Mouse (Mus musculus): ENCODE measurements around the gene Snd1. TPM values are rescaled to one million over a fixed set of nuclear protein-coding genes. Genes with fewer than 3 reads are reported as not detected.

The Snd1 gene
- polyA plus RNA-seq, 2 experiments = 104 to 120 TPM

- DNase-seq (ENCODE audit: low spot score) (no peak), ATAC-seq (ENCODE audit: low FRiP score, low read depth) (no peak)
- Histone ChIP-seq H3K27ac (replicated peaks; ENCODE audit: low read depth, low read length) (no peak overlapping the region), H3K4me2 (replicated peaks; ENCODE audit: low read depth, low read length, severe bottlenecking) (no peak overlapping the region), H3K4me1 (ENCODE audit: control insufficient read depth, insufficient read depth, low read length) (peaks cover 11% of the 10 kb centered on the region; the same call in 1 of the 2 replicates), H3K9me3 (ENCODE audit: control insufficient read depth, low read length) (no peaks in the 10 kb centered on the region), H3K27me3 (ENCODE audit: control insufficient read depth, insufficient read depth, low read length) (no peaks in the 10 kb centered on the region), H3K36me3 (ENCODE audit: control insufficient read depth, insufficient read depth, low read length) (no peaks in the 10 kb centered on the region), H3K9ac (ENCODE audit: low read depth, low read length, severe bottlenecking) (no peak overlapping the region), H3K4me3 (replicated peaks; ENCODE audit: low read length) (no peak overlapping the region)
- TF ChIP-seq POLR2A (IDR thresholded peaks at IDR 0.05; ENCODE audit: borderline replicate concordance, extremely low read depth, insufficient read depth, insufficient read length) = no peak
- WGBS = 88% methylated on average over 6 of the region's 6 CpGs
Measured at GRCm38 (mm10) chr6:28754127-28754898, 279.4 kb downstream of the Snd1 start.

DNA sequence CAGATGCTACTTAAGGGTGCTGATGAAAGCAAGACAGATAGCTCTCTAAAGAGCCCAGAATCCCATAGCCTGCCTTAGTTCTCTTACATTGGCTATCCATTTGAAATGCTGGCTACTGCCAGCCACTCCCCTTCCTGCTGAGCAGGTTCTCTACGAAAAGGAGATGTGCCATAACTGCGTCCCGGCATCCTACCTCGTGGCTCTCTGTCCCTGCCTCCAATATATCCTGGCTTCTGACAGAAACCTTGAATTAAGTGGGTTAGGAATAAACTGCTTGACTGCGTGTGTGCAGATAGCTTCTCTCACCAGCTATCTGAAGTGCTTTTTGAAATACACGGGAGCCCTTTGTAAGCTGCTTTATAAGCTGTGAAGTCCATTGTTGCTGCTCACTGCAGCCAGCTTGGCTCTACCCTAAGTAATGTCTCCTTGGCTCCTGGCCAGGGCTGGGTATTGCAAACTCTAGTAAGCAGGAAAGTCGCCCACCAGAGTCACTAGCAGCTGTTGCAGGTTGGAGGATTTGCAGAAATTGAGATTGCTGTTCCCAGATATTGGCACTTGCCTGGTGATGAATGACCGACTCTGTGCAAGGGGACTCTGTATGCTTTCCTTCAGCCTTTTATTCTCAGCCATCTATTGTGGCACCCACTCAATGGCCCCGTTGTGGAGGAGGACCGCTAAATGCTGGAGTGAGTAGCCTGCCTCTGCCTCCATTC, 281.5 kb downstream of the Snd1 start:
- no peak overlapping the region for H3K4me3 ChIP-seq (replicated peaks; ENCODE audit: low read length)
- TF ChIP-seq POLR2A (IDR thresholded peaks at IDR 0.05; ENCODE audit: borderline replicate concordance, extremely low read depth, insufficient read depth, insufficient read length) = no peak
- H3K27ac ChIP-seq (replicated peaks; ENCODE audit: low read depth, low read length) = no peak overlapping the region
- H3K9ac ChIP-seq (ENCODE audit: low read depth, low read length, severe bottlenecking) = no peak overlapping the region
- peak; percentile 53; the same call in 1 of the 2 replicates for ATAC-seq (ENCODE audit: low FRiP score, low read depth)
- H3K27me3 ChIP-seq (ENCODE audit: control insufficient read depth, insufficient read depth, low read length) = no peaks in the 10 kb centered on the region
- H3K9me3 ChIP-seq (ENCODE audit: control insufficient read depth, low read length) = no peaks in the 10 kb centered on the region
- H3K36me3 ChIP-seq (ENCODE audit: control insufficient read depth, insufficient read depth, low read length) = no peaks in the 10 kb centered on the region
- H3K4me2 ChIP-seq (replicated peaks; ENCODE audit: low read depth, low read length, severe bottlenecking) = no peak overlapping the region
- WGBS = 65% methylated on average over 10 of the region's 10 CpGs
- H3K4me1 ChIP-seq (ENCODE audit: control insufficient read depth, insufficient read depth, low read length) = peaks cover 11% of the 10 kb centered on the region; the same call in 1 of the 2 replicates
- peak; percentile 69 for DNase-seq (ENCODE audit: low spot score)

DNA sequence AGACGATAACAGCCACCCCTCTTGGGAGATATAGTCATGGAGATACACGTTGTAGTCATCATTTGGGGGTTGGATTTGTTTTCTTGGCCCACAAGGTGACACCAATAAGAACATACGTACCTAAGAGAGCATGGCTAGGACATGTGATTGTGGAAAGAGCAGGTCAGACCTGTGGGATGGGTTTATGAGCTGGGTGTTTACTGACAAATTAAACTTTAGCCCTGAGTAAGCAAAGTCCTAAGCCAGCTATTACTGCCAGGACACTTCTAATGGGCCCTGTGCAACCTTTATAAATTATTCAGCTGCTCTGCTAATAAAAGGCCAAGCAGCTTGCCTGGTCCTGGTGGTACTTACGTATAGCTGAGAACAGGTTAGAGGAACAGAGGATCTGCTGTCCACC, 283.4 kb downstream of the Snd1 start:
- H3K4me1 ChIP-seq (ENCODE audit: control insufficient read depth, insufficient read depth, low read length) = peaks cover 14% of the 10 kb centered on the region; the same call in 1 of the 2 replicates
- H3K9me3 ChIP-seq (ENCODE audit: control insufficient read depth, low read length) = no peaks in the 10 kb centered on the region
- DNase-seq (ENCODE audit: low spot score) (no peak), ATAC-seq (ENCODE audit: low FRiP score, low read depth) (no peak)
- H3K9ac ChIP-seq (ENCODE audit: low read depth, low read length, severe bottlenecking) = no peak overlapping the region
- 66% methylated on average over 4 of the region's 4 CpGs for WGBS
- H3K4me3 ChIP-seq (replicated peaks; ENCODE audit: low read length) = no peak overlapping the region
- H3K27me3 ChIP-seq (ENCODE audit: control insufficient read depth, insufficient read depth, low read length) = no peaks in the 10 kb centered on the region
- H3K36me3 ChIP-seq (ENCODE audit: control insufficient read depth, insufficient read depth, low read length) = no peaks in the 10 kb centered on the region
- TF ChIP-seq POLR2A (IDR thresholded peaks at IDR 0.05; ENCODE audit: borderline replicate concordance, extremely low read depth, insufficient read depth, insufficient read length) = no peak
- H3K27ac ChIP-seq (replicated peaks; ENCODE audit: low read depth, low read length) = no peak overlapping the region
- no peak overlapping the region for H3K4me2 ChIP-seq (replicated peaks; ENCODE audit: low read depth, low read length, severe bottlenecking)

DNA sequence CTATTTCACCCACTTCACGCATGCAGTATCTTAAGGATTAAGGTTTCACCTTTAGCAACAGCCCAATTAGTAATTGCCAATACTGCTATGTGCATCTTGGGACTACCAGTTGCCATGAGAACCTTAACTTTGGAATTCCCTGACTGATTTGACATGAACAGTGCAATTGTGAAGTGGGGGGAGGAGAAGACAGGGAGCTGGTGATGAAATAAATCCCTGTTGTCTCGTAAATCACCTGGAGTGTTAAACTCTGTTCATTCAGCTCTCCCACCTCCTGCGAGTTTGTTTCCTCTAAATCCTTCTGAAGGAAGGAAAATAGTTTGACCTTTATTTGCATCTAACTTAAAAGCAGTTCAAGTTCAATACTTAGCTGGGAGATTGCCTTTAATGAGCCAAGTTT, 286.8 kb downstream of the Snd1 start:
- 40% methylated on average over 3 of the region's 3 CpGs for WGBS

DNA sequence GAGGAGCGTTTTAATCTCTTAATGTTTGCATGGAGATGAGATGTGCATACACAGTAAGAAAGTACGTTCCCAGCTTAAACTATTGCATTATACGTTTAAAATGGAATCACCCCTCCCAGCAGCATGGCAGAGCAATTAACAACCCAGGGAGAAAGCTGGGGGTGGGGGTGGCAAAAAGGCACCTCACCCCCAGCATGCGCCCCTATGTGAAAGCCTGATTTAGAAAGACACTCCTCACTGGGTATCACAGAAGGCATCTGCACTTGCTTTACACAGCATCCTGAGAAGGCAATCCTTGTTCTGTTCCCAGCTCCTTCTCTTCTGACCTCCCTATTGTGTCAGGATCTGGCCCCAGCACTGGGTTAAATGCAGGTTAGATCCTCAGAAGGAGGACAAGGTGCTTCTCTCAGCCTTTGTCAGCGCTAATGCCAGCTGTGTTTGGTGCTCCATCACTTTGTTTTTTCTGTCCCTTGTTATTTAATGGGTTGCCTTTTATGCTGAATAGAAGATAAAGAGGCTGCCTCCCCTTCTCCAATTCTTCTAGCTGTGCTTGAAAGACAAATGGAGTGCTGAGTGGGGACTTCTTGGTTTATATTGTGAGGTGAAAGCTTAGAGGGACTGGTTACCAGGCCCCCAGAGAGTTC, 287.3 kb downstream of the Snd1 start:
- H3K4me1 ChIP-seq (ENCODE audit: control insufficient read depth, insufficient read depth, low read length) = 0 out of 2 replicates have a peak, but pooled peaks cover 3% of the 10 kb centered on the region
- H3K27ac ChIP-seq (replicated peaks; ENCODE audit: low read depth, low read length) = no peak overlapping the region
- 34% methylated on average over 5 of the region's 5 CpGs for whole genome bisulfite sequencing
- H3K4me2 ChIP-seq (replicated peaks; ENCODE audit: low read depth, low read length, severe bottlenecking) = no peak overlapping the region
- no peak for DNase-seq (ENCODE audit: low spot score)
- TF ChIP-seq POLR2A (IDR thresholded peaks at IDR 0.05; ENCODE audit: borderline replicate concordance, extremely low read depth, insufficient read depth, insufficient read length) = no peak
- no peaks in the 10 kb centered on the region for H3K27me3 ChIP-seq (ENCODE audit: control insufficient read depth, insufficient read depth, low read length)
- no peak for ATAC-seq (ENCODE audit: low FRiP score, low read depth)
- H3K9me3 ChIP-seq (ENCODE audit: control insufficient read depth, low read length) = no peaks in the 10 kb centered on the region
- H3K36me3 ChIP-seq (ENCODE audit: control insufficient read depth, insufficient read depth, low read length) = no peaks in the 10 kb centered on the region
- H3K4me3 ChIP-seq (replicated peaks; ENCODE audit: low read length) = no peak overlapping the region
- no peak overlapping the region for H3K9ac ChIP-seq (ENCODE audit: low read depth, low read length, severe bottlenecking)

More for the DNA sequence above, 286.8 kb downstream of the Snd1 start:
- H3K27me3 ChIP-seq (ENCODE audit: control insufficient read depth, insufficient read depth, low read length) = no peaks in the 10 kb centered on the region
- no peak overlapping the region for H3K9ac ChIP-seq (ENCODE audit: low read depth, low read length, severe bottlenecking)
- no peak overlapping the region for H3K4me2 ChIP-seq (replicated peaks; ENCODE audit: low read depth, low read length, severe bottlenecking)
- ATAC-seq (ENCODE audit: low FRiP score, low read depth) (no peak), DNase-seq (ENCODE audit: low spot score) (no peak)
- H3K4me3 ChIP-seq (replicated peaks; ENCODE audit: low read length) = no peak overlapping the region
- no peak overlapping the region for H3K27ac ChIP-seq (replicated peaks; ENCODE audit: low read depth, low read length)
- no peaks in the 10 kb centered on the region for H3K36me3 ChIP-seq (ENCODE audit: control insufficient read depth, insufficient read depth, low read length)
- H3K9me3 ChIP-seq (ENCODE audit: control insufficient read depth, low read length) = no peaks in the 10 kb centered on the region
- 0 out of 2 replicates have a peak, but pooled peaks cover 5% of the 10 kb centered on the region for H3K4me1 ChIP-seq (ENCODE audit: control insufficient read depth, insufficient read depth, low read length)
- TF ChIP-seq POLR2A (IDR thresholded peaks at IDR 0.05; ENCODE audit: borderline replicate concordance, extremely low read depth, insufficient read depth, insufficient read length) = no peak
